Mouse (Mus musculus) heart, adult 9 months (tissue): Measurements from ENCODE around the gene Scnn1g.

Experiments
- DNase-seq, 2 experiments: peaks; one replicate each; pipeline ENCODE4 v3.0.0; 2022; ENCODE audit warnings: low spot score in 2 of 2

Gene Scnn1g

DNA sequence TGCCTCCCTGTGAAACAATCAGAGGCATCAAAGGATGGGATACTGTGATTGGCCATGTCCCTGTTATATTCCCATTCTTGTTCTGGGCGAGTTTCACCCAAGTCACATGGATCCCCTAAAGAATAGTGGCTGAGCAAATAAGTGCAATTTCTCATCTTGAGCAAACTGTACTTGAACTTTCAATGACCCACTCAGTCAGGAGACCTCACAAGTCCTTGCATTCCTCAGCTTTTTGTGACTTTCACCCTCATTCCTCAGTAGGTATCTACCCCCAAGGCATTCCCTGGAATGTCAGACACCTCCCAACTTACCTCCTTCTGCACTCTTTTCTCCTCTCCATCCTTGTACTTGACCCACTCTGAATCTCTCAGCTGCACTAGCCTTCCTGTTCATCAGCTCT, 44.3 kb downstream of the Scnn1g start:
- DNase-seq, result no peak

DNA sequence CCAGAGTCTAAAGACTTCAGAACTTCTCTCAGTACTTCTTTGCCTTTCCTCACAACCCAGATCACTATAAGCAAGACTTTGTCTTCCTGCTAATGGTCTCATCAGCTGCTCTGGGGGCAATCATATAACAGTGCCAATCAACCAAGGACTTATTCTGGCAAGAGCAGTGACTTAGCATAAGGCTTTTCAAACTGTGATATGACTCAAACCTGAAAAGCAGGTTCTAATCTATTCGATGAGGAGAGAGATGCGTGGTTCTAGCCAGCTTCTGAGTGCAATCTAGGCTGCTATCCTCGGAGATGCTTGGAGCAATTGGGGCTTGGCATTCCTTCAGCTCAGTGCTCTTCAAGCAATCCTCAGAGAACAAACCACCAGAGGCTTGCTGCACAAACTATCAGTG, 44.7 kb downstream of the Scnn1g start:
- DNase-seq, result no peak

DNA sequence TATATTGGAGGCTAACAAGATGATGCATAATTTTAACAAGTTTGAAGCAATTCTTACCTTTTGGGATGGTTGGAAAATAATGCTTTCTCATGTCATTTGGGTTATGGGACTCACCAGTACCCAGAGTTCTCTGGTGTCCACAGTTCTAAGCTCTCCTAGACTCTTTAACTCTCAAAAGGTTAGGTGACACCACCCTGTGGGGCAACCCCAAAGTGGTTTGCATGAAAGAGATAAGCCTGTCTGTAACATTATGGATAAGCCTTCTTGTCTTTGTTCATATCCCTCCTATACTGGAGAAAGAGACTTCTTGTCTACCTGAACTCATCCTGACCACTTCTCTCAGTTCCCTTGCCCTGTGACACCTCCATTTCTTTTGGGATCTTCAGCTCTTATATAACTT, 45.1 kb downstream of the Scnn1g start:
- no peak for DNase-seq

DNA sequence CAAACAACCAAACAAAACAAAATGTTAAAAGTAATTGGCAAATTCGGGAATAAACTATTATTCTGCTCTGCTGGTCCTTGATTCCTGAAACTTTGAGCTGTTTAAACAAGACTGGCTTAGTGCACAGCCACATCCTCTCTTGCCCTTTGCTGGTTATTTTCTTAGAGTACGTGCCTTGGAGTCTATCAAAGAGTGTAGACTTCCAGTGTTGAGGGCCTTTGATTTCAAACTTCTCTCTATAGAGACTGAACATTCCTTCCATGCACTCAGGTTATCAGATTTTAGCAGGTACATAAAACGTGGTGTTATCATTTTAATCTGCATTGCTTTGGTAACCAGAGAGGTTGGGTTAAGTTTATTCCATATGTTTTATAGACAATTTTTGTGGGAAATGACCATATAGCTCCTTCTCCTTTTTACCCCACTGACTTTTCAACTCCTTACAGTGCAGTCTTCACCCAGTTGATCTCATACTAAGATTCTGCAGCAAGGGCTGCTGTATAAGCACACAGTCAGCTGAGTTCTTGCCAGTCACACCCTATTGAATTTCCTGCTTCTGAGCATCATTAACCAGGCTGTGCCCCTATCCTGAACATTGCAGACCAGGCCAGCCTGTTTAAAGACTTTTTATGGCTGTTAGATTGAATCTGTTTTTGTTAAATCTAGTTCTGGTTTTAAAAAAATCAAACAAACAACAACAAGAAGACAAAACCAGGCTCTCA, 48.1 kb downstream of the Scnn1g start:
- no peak for DNase-seq

DNA sequence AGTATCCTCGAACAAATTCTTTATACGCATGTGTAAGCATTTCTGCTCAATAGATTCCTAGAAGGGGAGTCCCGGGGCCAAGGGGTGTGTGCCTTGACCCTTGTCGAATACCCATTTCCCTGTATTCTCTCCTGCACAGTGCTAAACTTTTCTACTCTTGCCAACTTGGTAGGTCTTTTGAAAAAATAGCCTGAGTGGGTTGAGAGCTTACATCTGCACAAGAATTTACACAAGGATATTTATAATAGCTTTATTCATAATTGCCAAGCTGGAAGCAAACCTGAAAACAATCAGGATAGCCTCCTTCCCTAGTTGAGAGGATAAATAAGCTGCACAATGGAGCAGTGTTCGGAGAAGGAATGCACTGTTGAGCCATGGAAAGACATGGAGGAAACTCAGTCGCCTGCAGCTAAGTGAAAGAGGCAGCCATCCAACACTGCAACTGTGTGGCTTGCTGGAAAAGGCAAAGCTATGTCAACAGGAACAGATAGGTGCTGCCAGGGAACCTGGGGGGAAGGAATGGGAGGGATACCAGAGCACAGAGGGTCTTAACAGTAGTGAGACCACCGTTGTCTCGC, 51.5 kb downstream of the Scnn1g start:
- no peak for DNase-seq

DNA sequence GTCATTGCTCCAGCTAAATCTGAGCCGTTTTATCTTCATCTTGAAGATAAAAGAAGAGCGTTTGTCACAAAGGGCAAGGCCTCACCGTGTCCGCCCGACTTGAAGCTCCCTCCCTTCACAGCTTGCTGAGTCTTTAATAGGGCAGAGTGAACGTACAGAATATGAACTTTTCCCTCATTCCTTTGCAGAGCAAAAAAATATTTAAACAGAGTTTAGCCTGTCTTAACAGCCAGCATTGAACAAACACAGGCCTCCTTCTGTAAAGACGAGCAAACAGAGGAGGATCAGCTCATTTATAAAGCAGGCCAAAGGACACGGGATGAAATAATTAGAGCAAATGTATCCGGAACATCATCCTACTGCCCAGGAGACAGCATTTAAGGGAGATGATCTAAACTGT, 63.5 kb downstream of the Scnn1g start:
- DNase-seq, result no peak

DNA sequence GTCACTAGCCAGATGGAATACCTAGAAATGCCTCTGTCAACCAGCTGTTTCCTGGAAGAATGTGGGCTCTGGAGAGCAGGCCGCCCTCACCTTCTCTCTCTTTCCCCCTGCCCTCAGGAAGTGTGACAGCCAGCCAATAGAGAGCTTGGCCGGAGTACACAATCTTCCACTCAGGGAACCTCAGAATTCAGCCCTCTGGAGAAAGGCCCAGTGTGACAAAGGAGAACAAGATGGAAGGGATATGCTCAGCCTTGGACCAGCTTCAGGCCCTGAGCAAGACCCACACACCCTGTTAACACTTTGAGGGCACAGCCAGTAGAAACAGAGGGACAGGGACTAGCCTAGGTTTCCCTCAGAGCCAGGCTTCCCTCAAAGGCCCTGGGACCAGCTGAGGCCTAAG, 68.2 kb downstream of the Scnn1g start:
- DNase-seq, result peak; percentile 3

DNA sequence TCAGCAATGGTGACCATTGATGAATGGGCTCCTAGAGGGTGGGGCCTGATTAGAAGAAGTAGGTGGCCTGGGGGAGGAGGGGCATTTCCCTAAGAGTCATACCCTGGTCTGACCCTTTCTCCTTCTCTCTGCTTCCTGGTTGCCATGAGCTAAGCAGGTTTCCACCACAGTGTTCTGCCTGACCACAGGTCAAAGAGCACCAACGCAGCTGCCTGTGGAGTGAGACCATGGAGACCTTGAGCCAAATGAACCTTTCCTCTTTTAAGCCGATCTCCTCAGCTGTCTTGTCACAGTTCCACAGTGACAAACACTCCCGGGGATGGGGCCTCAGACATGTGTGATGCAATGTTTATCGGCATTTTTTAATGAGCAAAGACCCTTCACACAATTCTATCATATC, 68.7 kb downstream of the Scnn1g start:
- no peak for DNase-seq

DNA sequence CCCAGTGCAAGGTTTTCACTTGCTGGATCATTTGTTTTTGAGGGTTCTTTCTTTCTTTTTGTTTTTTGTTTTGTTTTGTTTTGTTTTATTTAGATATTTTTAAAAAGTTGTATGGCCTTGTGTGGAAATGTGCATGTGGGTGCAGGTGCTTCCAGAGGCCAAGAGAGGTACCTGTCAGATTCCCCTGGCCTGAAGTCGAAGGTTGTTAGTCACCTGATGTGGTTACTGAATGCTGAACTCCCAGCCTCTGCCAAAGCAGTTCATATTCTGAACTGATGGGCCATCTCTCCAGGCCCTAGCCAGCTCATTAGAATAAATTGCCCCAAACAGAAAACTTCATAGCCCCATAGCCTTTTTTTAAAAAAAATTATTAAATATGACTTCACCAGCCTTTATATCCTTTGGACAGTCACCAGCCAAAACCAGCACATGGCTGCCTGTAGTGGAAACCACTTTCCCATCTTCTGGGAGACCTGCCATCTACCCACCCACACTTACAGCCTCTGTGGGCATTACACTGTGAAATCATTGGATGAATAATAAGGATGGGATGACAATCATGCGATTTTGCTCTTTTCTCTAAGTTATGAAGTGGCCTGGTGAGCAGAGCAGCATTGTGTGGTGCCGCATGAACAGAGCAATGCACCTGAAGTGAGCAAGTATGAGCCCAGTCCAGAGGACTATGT, 71.7 kb downstream of the Scnn1g start:
- no peak for DNase-seq

DNA sequence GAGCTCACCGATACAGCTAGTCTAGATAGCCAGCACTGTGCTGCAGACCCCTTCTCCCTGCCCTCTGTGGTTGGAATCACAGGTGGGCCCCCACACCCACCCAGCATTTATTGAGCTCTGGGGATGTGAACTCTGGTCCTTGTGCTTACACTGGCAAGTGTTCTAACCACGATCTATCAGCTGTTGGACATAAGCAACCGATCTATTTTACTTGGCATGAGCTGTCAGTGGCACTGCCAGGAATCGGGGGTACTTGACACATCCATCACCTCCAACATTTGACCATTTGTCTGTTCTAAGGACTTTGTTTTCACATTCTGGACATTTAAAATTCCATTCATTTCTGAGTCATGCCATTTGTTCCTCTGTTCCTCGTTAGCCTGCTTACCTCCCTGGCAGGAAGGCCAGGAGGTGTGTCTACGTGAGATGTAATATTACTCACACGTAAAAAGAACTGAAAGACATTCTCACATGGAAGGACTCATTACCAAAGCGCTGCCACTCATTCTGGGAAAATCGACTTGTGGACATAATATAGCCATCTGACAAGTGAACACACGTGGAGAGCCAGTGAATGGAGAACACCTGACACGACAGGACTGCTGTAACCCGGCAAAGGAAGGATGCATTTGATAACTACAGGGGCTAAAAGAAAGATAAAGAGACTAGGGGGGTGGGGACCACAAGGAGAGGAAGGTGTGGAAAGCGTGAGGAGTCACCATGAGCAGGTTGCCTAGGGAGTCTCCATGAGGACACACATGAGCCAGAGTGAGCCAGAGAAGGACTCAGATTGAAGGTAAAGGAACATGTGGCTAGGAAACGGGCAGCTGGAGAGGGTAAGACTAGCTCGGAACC, 73.7 kb downstream of the Scnn1g start:
- no peak for DNase-seq
